23 mouse cellular contexts compared by ENCODE assay signal in genomic region chr10:34166971-34167370, GRCm38 (mm10). TPM values are rescaled to one million over a fixed set of nuclear protein-coding genes. Genes with fewer than 3 reads are reported as not detected.
DNase-seq lines count a peak whose midpoint lies in the region; ATAC-seq and TF ChIP-seq lines count a peak whose summit lies in the region.
"Had no signal": no experiment of that assay in that cellular context is flagged by ENCODE, and none has a peak within 500 bp of the region (broad histone marks: within the 10 kb centered on the region; RNA-seq: fewer than 3 reads in every experiment).

No protein-coding gene starts in this region.

- H3K36me3 ChIP-seq in heart, embryonic 12.5 days = peaks cover 16% of the 10 kb centered on the region
- 0 out of 2 replicates have a peak, but pooled peaks cover 7% of the 10 kb centered on the region for H3K36me3 ChIP-seq in heart, embryonic 16.5 days (ENCODE audit: control insufficient read depth, insufficient read depth)
- no peaks in the 10 kb centered on the region for H3K36me3 ChIP-seq in MEL (ENCODE audit: control insufficient read depth in 1 of 2, insufficient read depth in 2 of 2, low read length in 2 of 2)
- H3K36me3 ChIP-seq: forebrain, embryonic 15.5 days; G1E had no signal

- no peak overlapping the region for H3K9ac ChIP-seq in heart, embryonic 12.5 days
- no peak overlapping the region for H3K9ac ChIP-seq in heart, embryonic 16.5 days (ENCODE audit: low read length)
- no peak overlapping the region for H3K9ac ChIP-seq in MEL (ENCODE audit: control insufficient read depth, low read depth, low read length, poor library complexity, severe bottlenecking)
- H3K9ac ChIP-seq: embryonic facial prominence, embryonic 12.5 days; forebrain, embryonic 13.5 days; forebrain, embryonic 15.5 days; forebrain, postnatal 0 days had no signal

- peak; percentile 66; the same call in 1 of the 2 replicates for ATAC-seq in heart, embryonic 12.5 days (ENCODE audit: insufficient number of reproducible peaks, low FRiP score)
- ATAC-seq in heart, embryonic 16.5 days (replicated peaks; ENCODE audit: extremely low read depth, insufficient read depth, low FRiP score) = peak; percentile 91
- ATAC-seq: CD4-positive, CD25-positive, alpha-beta regulatory T cell, adult 4 months; forebrain, embryonic 13.5 days; forebrain, embryonic 15.5 days; forebrain, postnatal 0 days had no signal

- no peak for DNase-seq in heart, postnatal 36 days
- DNase-seq in heart, postnatal 4 days = no peak
- peak; percentile 3 for DNase-seq in MEL (ENCODE audit: low read depth, low spot score)
- DNase-seq: adrenal gland, adult 2 months; adrenal gland, postnatal 10 days; adrenal gland, postnatal 25 days; B cell, adult 2 months; cerebellum, adult 11 months; cerebellum, adult 18-20 months; cerebellum, adult 8-10 months; cerebellum, adult 9-11 months; cerebellum, postnatal 14 days; cerebellum, postnatal 36 days; forebrain, postnatal 0 days had no signal

- no peaks in the 10 kb centered on the region for H3K27me3 ChIP-seq in heart, embryonic 12.5 days (replicated peaks)
- H3K27me3 ChIP-seq in heart, embryonic 16.5 days (ENCODE audit: control insufficient read depth, insufficient read depth, low read length) = no peaks in the 10 kb centered on the region
- H3K27me3 ChIP-seq in MEL (ENCODE audit: control insufficient read depth in 1 of 2, insufficient read depth in 2 of 2, low read length in 2 of 2) = no peaks in the 10 kb centered on the region
- H3K27me3 ChIP-seq: CH12.LX; embryonic facial prominence, embryonic 12.5 days; forebrain, embryonic 13.5 days; forebrain, embryonic 15.5 days had no signal

- H3K4me2 ChIP-seq in heart, embryonic 12.5 days = no peak overlapping the region
- no peak overlapping the region for H3K4me2 ChIP-seq in heart, embryonic 16.5 days (ENCODE audit: low read depth, low read length)
- H3K4me2 ChIP-seq: embryonic facial prominence, embryonic 12.5 days; forebrain, embryonic 13.5 days; forebrain, embryonic 15.5 days had no signal

- H3K79me2 ChIP-seq in MEL (ENCODE audit: control insufficient read depth, insufficient read depth, low read length, poor library complexity) = no peaks in the 10 kb centered on the region

- no peak overlapping the region for H3K27ac ChIP-seq in heart, embryonic 12.5 days (ENCODE audit: poor library complexity, severe bottlenecking)
- H3K27ac ChIP-seq in heart, embryonic 16.5 days (ENCODE audit: low read length) = no peak overlapping the region
- no peak overlapping the region for H3K27ac ChIP-seq in MEL (ENCODE audit: control insufficient read depth, low read depth, low read length)
- H3K27ac ChIP-seq: embryonic facial prominence, embryonic 10.5 days; embryonic facial prominence, embryonic 12.5 days; forebrain, embryonic 13.5 days; forebrain, embryonic 15.5 days had no signal

- TF ChIP-seq CTCF in MEL (IDR thresholded peaks at IDR 0.05 in 2 of 3, conservative IDR thresholded peaks at IDR 0.05 in 1 of 3; ENCODE audit: control insufficient read depth in 1 of 3, insufficient read depth in 1 of 3, low read depth in 2 of 3, low read length in 3 of 3, poor library complexity in 1 of 3, severe bottlenecking in 1 of 3) = no peak

- intact Hi-C loops in heart, postnatal 36 days (cut with DNase I) = no loop called here

- no peaks in the 10 kb centered on the region for H3K9me3 ChIP-seq in heart, embryonic 12.5 days (replicated peaks)
- H3K9me3 ChIP-seq in heart, embryonic 16.5 days (replicated peaks; ENCODE audit: control insufficient read depth, low read length) = no peaks in the 10 kb centered on the region
- H3K9me3 ChIP-seq in MEL (replicated peaks; ENCODE audit: insufficient read depth, low read length) = no peaks in the 10 kb centered on the region
- H3K9me3 ChIP-seq: embryonic facial prominence, embryonic 10.5 days; embryonic facial prominence, embryonic 12.5 days; forebrain, embryonic 13.5 days; forebrain, embryonic 15.5 days; G1E had no signal

- no peak for TF ChIP-seq POLR2A in MEL (IDR thresholded peaks at IDR 0.05; ENCODE audit: control insufficient read depth in 1 of 2, insufficient read depth in 1 of 2, low read depth in 1 of 2, low read length in 2 of 2, poor library complexity in 1 of 2)

- peaks cover 12% of the 10 kb centered on the region for H3K4me1 ChIP-seq in heart, embryonic 12.5 days (replicated peaks)
- peaks cover 5% of the 10 kb centered on the region; the same call in 1 of the 2 replicates for H3K4me1 ChIP-seq in heart, embryonic 16.5 days (ENCODE audit: control insufficient read depth, insufficient read depth, low read length)
- no peaks in the 10 kb centered on the region for H3K4me1 ChIP-seq in MEL (ENCODE audit: control insufficient read depth in 1 of 2, insufficient read depth in 2 of 2, low read length in 2 of 2)
- H3K4me1 ChIP-seq: embryonic facial prominence, embryonic 10.5 days; embryonic facial prominence, embryonic 12.5 days; forebrain, embryonic 13.5 days; forebrain, embryonic 15.5 days had no signal

- WGBS in heart, embryonic 12.5 days = 52% methylated on average over 2 of the region's 2 CpGs
- 35% methylated on average over 2 of the region's 2 CpGs for WGBS in heart, embryonic 16.5 days

- no peak for TF ChIP-seq RAD21 in MEL (IDR thresholded peaks at IDR 0.05; ENCODE audit: low read depth, low read length)

- no peak overlapping the region for H3K4me3 ChIP-seq in heart, embryonic 12.5 days
- H3K4me3 ChIP-seq in heart, embryonic 16.5 days (ENCODE audit: low read length) = no peak overlapping the region
- H3K4me3 ChIP-seq in MEL (ENCODE audit: control insufficient read depth in 1 of 2, insufficient read depth in 1 of 2, low read depth in 2 of 2, low read length in 2 of 2) = no peak overlapping the region
- H3K4me3 ChIP-seq: embryonic facial prominence, embryonic 10.5 days; embryonic facial prominence, embryonic 12.5 days; forebrain, embryonic 13.5 days; forebrain, embryonic 15.5 days had no signal

- TF ChIP-seq EP300 in MEL (IDR thresholded peaks at IDR 0.05; ENCODE audit: low read depth in 1 of 2, low read length in 2 of 2) = no peak

TF ChIP-seq in MEL, 35 proteins besides CTCF, POLR2A, EP300 and RAD21:
- TF ChIP-seq ZNF384 (IDR thresholded peaks at IDR 0.05; ENCODE audit: low read depth, low read length) (no peak), MAX (IDR thresholded peaks at IDR 0.05; ENCODE audit: low read length) (no peak), SMC3 (IDR thresholded peaks at IDR 0.05; ENCODE audit: low read depth, low read length) (no peak), BHLHE40 (IDR thresholded peaks at IDR 0.05; ENCODE audit: borderline replicate concordance, low read depth, low read length) (no peak), MYB (IDR thresholded peaks at IDR 0.05; ENCODE audit: low read depth, low read length) (no peak), GABPA (IDR thresholded peaks at IDR 0.05; ENCODE audit: low read depth, low read length) (no peak), ELF1 (IDR thresholded peaks at IDR 0.05; ENCODE audit: low read depth, low read length) (no peak), MYC (IDR thresholded peaks at IDR 0.05; ENCODE audit: low read depth, low read length) (no peak), CHD1 (IDR thresholded peaks at IDR 0.05; ENCODE audit: low read depth, low read length) (no peak), POLR2AphosphoS5 (IDR thresholded peaks at IDR 0.05; ENCODE audit: borderline replicate concordance, low read depth, low read length) (no peak), E2F4 (IDR thresholded peaks at IDR 0.05; ENCODE audit: borderline replicate concordance, low read depth, low read length) (no peak), GATA1 (IDR thresholded peaks at IDR 0.05; ENCODE audit: low read depth, low read length) (no peak), MAZ (IDR thresholded peaks at IDR 0.05; ENCODE audit: low read depth, low read length) (no peak)

RNA-seq across cellular contexts. Expression of gene Calhm6, which starts 39.2 kb away (rescaled TPM):
- polyA plus RNA-seq in heart, embryonic 12.5 days (2016; fragmentation: Nextera tagmentation; extraction: Ambion mirVana) = 0.64 and 0.78 TPM in 2 replicates
- total RNA-seq in heart, postnatal 36 days (2021) = not detected
- 0.59 and 1.8 TPM in 2 replicates for polyA plus RNA-seq in heart, embryonic 16.5 days (2015; fragmentation: Nextera tagmentation; extraction: Ambion mirVana)
- total RNA-seq in heart, postnatal 4 days (2021) = under 1 TPM in 1 of 2 experiments, not detected in 1; 0.33 TPM
- not detected in 2 replicates for total RNA-seq in MEL (2012; rRNA removed)
- polyA plus RNA-seq in MEL (2012; ENCODE audit: insufficient read depth in 1 of 2, insufficient read length in 2 of 2, low read depth in 1 of 2, low replicate concordance in 2 of 2, missing spikeins in 1 of 2) = not detected
- polyA plus RNA-seq: G1E had no signal

RNA-seq across cellular contexts. Expression of gene Dse, which starts 40.5 kb away (rescaled TPM):
- polyA plus RNA-seq in heart, embryonic 12.5 days (2016; fragmentation: Nextera tagmentation; extraction: Ambion mirVana) = 19.9 and 22.0 TPM in 2 replicates
- total RNA-seq in heart, postnatal 36 days (2021) = 1 to 10 TPM; 5.8 to 6.4 TPM
- polyA plus RNA-seq in heart, embryonic 16.5 days (2015; fragmentation: Nextera tagmentation; extraction: Ambion mirVana) = 12.2 and 13.9 TPM in 2 replicates
- total RNA-seq in heart, postnatal 4 days (2021) = 10 to 100 TPM; 10.3 to 10.6 TPM
- not detected in 2 replicates for total RNA-seq in MEL (2012; rRNA removed)
- not detected for polyA plus RNA-seq in MEL (2012; ENCODE audit: insufficient read depth in 1 of 2, insufficient read length in 2 of 2, low read depth in 1 of 2, low replicate concordance in 2 of 2, missing spikeins in 1 of 2)
- polyA plus RNA-seq: G1E had no signal
